Mouse (Mus musculus) central nervous system, embryonic 14 days (tissue): Measurements from ENCODE around the gene Micall2. TPM values are rescaled to one million over a fixed set of nuclear protein-coding genes. Genes with fewer than 3 reads are reported as not detected.

Source experiments
- polyA plus RNA-seq: library from polyadenylated mRNA; depleted of rRNA; stranded (reverse); fragments of >200 nt; gene quantifications from 2 replicates; pipeline ENCODE4 v1.2.3, GENCODE M21; 2012; rRNA removed

Gene Micall2
- 7.2 and 10.1 TPM in 2 replicates for polyA plus RNA-seq

GRCm38 (mm10) chr5:139735677-139736503 lies at the start of gene Micall2:
TSS of gene Micall2 (minus strand) at chr5:139736336.

GRCm38 (mm10) chr5:139775216-139775926 lies 39.2 kb upstream of the Micall2 start, which contains the start of gene Ints1:
TSS of gene Ints1 (minus strand) at chr5:139775674.

Other genes with a start within 250 kb of the Micall2 start
- gene Uncx, start 192.8 kb downstream of the Micall2 start, polyA plus RNA-seq = 21.5 and 29.7 TPM in 2 replicates
- gene Ints1, start 39.3 kb upstream of the Micall2 start, polyA plus RNA-seq = 50.4 and 53.9 TPM in 2 replicates
- gene Mafk, start 55.2 kb upstream of the Micall2 start, polyA plus RNA-seq = 10.4 and 11.8 TPM in 2 replicates
- 0.21 and 1.0 TPM in 2 replicates for gene Tmem184a, start 83.6 kb upstream of the Micall2 start, polyA plus RNA-seq
- not detected in 2 replicates for gene Gm26938, start 90.1 kb upstream of the Micall2 start, polyA plus RNA-seq
- 58.0 and 63.7 TPM in 2 replicates for gene Psmg3, start 90.5 kb upstream of the Micall2 start, polyA plus RNA-seq
- gene Elfn1, start 171.6 kb upstream of the Micall2 start, polyA plus RNA-seq = 7.9 and 8.3 TPM in 2 replicates